Mouse (Mus musculus): ENCODE measurements at regions not wholly inside any gene's neighbourhood (a gene's known extent, or its start where the extent isn't known, plus 50 kb on each side); places are given as distances from the start of the nearest gene placed in this dataset.

DNA sequence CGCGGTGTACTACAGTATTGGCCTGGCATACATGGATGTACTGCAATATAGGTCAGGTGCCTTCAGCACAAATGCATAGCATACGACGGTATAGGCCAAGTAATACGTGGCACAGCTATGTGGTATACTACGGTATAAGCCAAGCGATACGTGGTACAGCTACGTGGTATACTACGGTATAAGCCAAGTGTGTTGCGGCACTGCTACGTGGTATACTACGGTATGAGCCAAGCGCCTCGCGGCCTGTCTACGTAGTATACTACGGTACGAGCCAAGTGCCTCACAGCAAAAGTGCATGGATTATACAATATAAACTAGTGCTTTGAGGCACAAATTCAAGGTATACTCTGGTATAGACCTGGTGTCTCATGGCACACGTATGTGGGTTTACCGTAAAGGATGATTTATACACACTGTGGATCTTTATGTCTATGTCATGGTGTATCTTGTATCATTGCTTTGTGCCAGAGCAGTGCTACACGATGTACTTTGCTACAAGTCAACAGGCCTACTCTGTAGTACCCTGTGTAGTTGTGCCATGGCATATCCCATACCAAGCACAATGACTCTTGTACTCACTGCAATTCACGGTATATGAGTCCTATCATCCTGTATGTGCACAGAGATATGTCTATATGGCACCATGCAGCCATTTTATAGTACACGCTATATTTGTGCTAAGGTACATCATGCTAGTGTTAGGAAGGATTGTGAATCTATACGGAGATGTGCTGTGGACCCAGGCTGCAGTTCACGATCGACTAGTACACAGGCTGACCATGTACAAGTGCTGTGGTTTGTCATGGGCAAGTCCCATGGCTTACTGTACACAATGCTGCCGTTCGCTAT is 72.5 kb downstream of the Rtl1 start:
- no peaks in the 10 kb centered on the region for H3K27me3 ChIP-seq (ENCODE audit: control insufficient read depth, insufficient read depth, low read depth, low read length)
- peaks cover 25% of the 10 kb centered on the region; the same call in 1 of the 2 replicates for H3K9me3 ChIP-seq (replicated peaks; ENCODE audit: control insufficient read depth, low read length, poor library complexity, severe bottlenecking)
- H3K4me1 ChIP-seq (ENCODE audit: control insufficient read depth, insufficient read depth, low read length): no peaks in the 10 kb centered on the region
- no peak overlapping the region for H3K27ac ChIP-seq (ENCODE audit: low read length)
- WGBS: 61% methylated on average over 29 of the region's 29 CpGs
- no peaks in the 10 kb centered on the region for H3K36me3 ChIP-seq (ENCODE audit: control insufficient read depth, insufficient read depth, low read length)
- H3K4me3 ChIP-seq (ENCODE audit: low read depth, low read length): peak overlapping the region; percentile 22; the same call in 1 of the 2 replicates
- no peak overlapping the region for H3K9ac ChIP-seq (ENCODE audit: low read depth, low read length)
- ATAC-seq: 0 out of 2 replicates have a peak, but pooled peaks have one; percentile 17
- peak overlapping the region; percentile 47 for H3K4me2 ChIP-seq (ENCODE audit: low read length)

DNA sequence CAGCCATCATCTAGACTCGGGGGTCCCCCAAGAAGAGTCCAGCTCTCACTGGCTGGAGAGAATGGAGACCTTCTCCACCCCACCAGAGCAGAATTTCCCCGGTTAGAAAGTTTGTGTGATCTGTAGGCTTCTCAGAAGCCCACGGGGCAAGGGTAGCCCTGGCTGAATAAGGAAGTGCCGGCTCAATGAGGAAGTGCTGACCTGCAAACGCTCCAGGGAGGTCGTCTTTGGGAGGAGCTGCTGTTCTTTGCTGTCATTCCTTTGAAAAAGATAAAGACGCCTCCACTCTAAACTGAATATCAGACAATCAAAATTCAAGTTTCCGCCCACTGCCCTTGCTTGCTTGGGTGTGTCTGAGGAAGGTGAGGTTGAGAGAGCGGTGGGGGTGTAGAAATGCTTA is 73.0 kb downstream of the Dlk1 start:
- H3K4me1 ChIP-seq (ENCODE audit: control insufficient read depth, insufficient read depth, low read length): no peaks in the 10 kb centered on the region
- H3K4me3 ChIP-seq (ENCODE audit: low read depth, low read length): no peak overlapping the region
- H3K4me2 ChIP-seq (ENCODE audit: low read length): no peak overlapping the region
- H3K9me3 ChIP-seq (replicated peaks; ENCODE audit: control insufficient read depth, low read length, poor library complexity, severe bottlenecking): peaks cover 25% of the 10 kb centered on the region; the same call in 1 of the 2 replicates
- H3K27ac ChIP-seq (ENCODE audit: low read length): no peak overlapping the region
- 80% methylated on average over 9 of the region's 9 CpGs for WGBS
- ATAC-seq: no peak
- no peaks in the 10 kb centered on the region for H3K36me3 ChIP-seq (ENCODE audit: control insufficient read depth, insufficient read depth, low read length)
- no peak overlapping the region for H3K9ac ChIP-seq (ENCODE audit: low read depth, low read length)
- H3K27me3 ChIP-seq (ENCODE audit: control insufficient read depth, insufficient read depth, low read depth, low read length): no peaks in the 10 kb centered on the region

DNA sequence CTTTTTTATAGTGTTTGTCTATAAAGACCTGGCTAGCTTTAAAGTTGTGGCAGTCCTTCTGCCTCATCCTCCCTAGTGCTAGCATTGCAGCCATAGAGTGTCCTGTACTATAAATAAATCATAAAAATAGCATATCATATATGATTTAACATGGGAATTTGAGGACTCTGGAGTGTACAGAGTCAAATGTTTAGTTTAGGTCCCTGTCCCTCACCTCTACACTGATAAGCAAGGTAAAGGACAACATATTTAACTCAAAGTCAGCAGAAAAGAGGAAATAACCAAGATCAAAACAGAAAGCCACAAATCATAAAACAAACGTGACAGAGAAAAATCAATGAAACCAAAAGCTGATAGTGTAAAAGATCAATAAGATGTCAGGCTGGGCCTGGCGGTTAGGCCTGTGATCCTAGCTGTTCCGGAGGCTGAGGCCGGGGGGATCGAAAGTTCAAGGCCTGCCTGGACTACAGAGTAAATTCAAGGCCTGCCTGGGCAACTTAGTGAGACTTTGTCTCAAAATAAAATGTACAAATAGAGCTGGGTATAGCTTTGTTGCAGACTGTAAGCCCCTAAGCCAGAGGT is 68.7 kb downstream of the Dlk1 start:
- WGBS: 79% methylated on average over 5 of the region's 5 CpGs
- Histone ChIP-seq H3K9me3 (replicated peaks; ENCODE audit: control insufficient read depth, low read length, poor library complexity, severe bottlenecking) (peaks cover 2% of the 10 kb centered on the region; the same call in 1 of the 2 replicates), H3K4me1 (ENCODE audit: control insufficient read depth, insufficient read depth, low read length) (no peaks in the 10 kb centered on the region), H3K4me2 (ENCODE audit: low read length) (no peak overlapping the region), H3K4me3 (ENCODE audit: low read depth, low read length) (no peak overlapping the region), H3K36me3 (ENCODE audit: control insufficient read depth, insufficient read depth, low read length) (no peaks in the 10 kb centered on the region), H3K9ac (ENCODE audit: low read depth, low read length) (no peak overlapping the region), H3K27ac (ENCODE audit: low read length) (no peak overlapping the region), H3K27me3 (ENCODE audit: control insufficient read depth, insufficient read depth, low read depth, low read length) (no peaks in the 10 kb centered on the region)
- no peak for ATAC-seq

DNA sequence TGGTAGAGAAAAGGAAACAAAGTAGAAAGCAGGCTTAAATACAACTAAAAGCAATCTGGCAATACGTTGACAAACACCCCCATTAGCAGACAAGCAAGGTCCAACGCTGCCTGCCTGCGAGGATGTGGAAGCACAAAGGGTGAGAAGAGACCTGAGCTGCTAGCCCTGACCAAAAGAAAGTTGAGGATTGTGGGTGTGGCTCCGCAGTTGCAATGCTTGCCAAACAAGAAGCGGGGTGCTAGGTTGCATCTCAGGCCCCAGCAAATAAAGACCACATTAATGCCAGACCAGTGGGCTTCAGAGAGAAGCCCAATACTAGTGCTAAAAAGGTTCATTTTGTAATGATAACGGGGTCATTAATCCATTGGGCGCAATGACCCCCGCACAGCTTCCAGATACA is 67.8 kb downstream of the Dlk1 start:
- no peak overlapping the region for H3K27ac ChIP-seq (ENCODE audit: low read length)
- ATAC-seq: no peak
- H3K27me3 ChIP-seq (ENCODE audit: control insufficient read depth, insufficient read depth, low read depth, low read length): no peaks in the 10 kb centered on the region
- H3K9me3 ChIP-seq (replicated peaks; ENCODE audit: control insufficient read depth, low read length, poor library complexity, severe bottlenecking): no peaks in the 10 kb centered on the region
- WGBS: 26% methylated on average over 8 of the region's 8 CpGs
- H3K36me3 ChIP-seq (ENCODE audit: control insufficient read depth, insufficient read depth, low read length): no peaks in the 10 kb centered on the region
- no peak overlapping the region for H3K9ac ChIP-seq (ENCODE audit: low read depth, low read length)
- no peak overlapping the region for H3K4me2 ChIP-seq (ENCODE audit: low read length)
- no peak overlapping the region for H3K4me3 ChIP-seq (ENCODE audit: low read depth, low read length)
- H3K4me1 ChIP-seq (ENCODE audit: control insufficient read depth, insufficient read depth, low read length): no peaks in the 10 kb centered on the region

DNA sequence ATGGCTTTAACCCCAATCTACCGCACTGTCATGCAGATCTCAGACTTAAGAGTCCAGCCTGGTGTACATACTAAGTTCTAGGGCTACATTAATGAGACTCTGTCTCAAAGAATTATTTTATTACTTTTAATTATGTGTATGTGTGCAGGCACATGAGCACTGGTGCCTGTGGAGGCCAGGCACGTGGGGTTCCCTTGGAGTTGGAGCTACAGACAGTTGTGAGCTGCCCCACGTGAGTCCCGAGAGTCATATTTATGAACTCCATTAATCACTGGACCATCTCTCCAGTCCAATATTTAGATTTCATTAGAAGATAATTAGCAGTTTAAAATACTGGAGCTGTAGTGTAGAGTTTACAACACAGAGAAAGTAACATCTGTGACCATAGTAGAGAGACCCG is 67.2 kb downstream of the Dlk1 start:
- no peak for ATAC-seq
- Histone ChIP-seq H3K4me2 (ENCODE audit: low read length) (no peak overlapping the region), H3K4me3 (ENCODE audit: low read depth, low read length) (no peak overlapping the region), H3K27me3 (ENCODE audit: control insufficient read depth, insufficient read depth, low read depth, low read length) (no peaks in the 10 kb centered on the region), H3K9me3 (replicated peaks; ENCODE audit: control insufficient read depth, low read length, poor library complexity, severe bottlenecking) (no peaks in the 10 kb centered on the region), H3K9ac (ENCODE audit: low read depth, low read length) (no peak overlapping the region), H3K27ac (ENCODE audit: low read length) (no peak overlapping the region), H3K36me3 (ENCODE audit: control insufficient read depth, insufficient read depth, low read length) (no peaks in the 10 kb centered on the region), H3K4me1 (ENCODE audit: control insufficient read depth, insufficient read depth, low read length) (no peaks in the 10 kb centered on the region)
- 49% methylated on average over 5 of the region's 5 CpGs for WGBS

DNA sequence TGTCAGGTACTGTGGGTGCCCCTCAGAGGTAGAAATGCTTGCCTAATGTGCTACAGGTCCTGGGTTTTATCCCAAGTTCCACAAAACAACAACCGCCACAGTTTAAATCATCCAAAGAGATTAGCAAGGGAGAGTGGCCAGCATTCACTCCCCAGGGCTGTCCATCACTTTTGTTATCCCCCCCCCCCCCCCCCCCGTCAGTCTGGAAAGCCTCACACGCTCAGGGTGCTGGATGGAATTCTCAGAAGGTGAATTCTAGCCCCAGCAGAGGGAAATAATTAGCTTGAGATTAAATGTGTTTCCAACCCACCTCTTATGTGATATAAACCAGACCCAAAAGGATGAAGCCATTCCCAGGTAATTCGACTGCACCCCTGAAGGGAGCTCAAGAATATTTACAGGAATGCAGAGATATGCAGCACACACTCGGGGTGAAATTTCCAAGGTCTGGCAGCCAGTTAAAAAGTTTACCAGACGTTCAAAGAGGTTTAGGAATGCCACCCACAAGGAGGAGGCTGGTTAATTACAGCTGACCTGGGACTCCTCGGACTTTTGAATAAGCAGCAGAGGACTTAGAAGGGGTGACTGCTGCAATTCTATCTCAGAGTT is 65.9 kb downstream of the Dlk1 start:
- Histone ChIP-seq H3K4me2 (ENCODE audit: low read length) (no peak overlapping the region), H3K9me3 (replicated peaks; ENCODE audit: control insufficient read depth, low read length, poor library complexity, severe bottlenecking) (no peaks in the 10 kb centered on the region), H3K27ac (ENCODE audit: low read length) (no peak overlapping the region), H3K27me3 (ENCODE audit: control insufficient read depth, insufficient read depth, low read depth, low read length) (no peaks in the 10 kb centered on the region), H3K36me3 (ENCODE audit: control insufficient read depth, insufficient read depth, low read length) (no peaks in the 10 kb centered on the region), H3K4me1 (ENCODE audit: control insufficient read depth, insufficient read depth, low read length) (no peaks in the 10 kb centered on the region), H3K9ac (ENCODE audit: low read depth, low read length) (no peak overlapping the region), H3K4me3 (ENCODE audit: low read depth, low read length) (no peak overlapping the region)
- WGBS: 14% methylated on average over 6 of the region's 7 CpGs
- ATAC-seq: no peak

DNA sequence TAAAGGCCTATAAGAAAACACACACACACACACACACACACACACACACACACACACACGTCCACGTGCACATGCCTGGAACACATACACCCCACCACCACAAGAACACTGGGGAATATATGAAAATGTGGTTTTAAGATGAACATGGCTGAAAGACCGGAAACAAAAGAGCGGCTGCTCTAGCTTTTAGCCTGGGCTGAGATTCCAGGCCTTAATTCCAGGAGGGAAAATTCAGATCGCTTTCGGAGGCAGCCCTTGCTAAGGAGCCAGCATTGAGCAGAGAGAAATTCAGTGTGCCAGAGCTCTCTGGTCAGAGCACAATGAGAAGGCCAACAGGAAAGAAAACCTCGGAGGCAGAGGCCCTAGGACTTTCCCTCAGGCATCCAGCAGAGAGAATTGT is 65.1 kb downstream of the Dlk1 start:
- ATAC-seq: no peak
- no peaks in the 10 kb centered on the region for H3K4me1 ChIP-seq (ENCODE audit: control insufficient read depth, insufficient read depth, low read length)
- no peak overlapping the region for H3K27ac ChIP-seq (ENCODE audit: low read length)
- no peak overlapping the region for H3K4me2 ChIP-seq (ENCODE audit: low read length)
- H3K4me3 ChIP-seq (ENCODE audit: low read depth, low read length): no peak overlapping the region
- no peaks in the 10 kb centered on the region for H3K9me3 ChIP-seq (replicated peaks; ENCODE audit: control insufficient read depth, low read length, poor library complexity, severe bottlenecking)
- H3K9ac ChIP-seq (ENCODE audit: low read depth, low read length): no peak overlapping the region
- no peaks in the 10 kb centered on the region for H3K27me3 ChIP-seq (ENCODE audit: control insufficient read depth, insufficient read depth, low read depth, low read length)
- WGBS: 46% methylated on average over 7 of the region's 7 CpGs
- H3K36me3 ChIP-seq (ENCODE audit: control insufficient read depth, insufficient read depth, low read length): no peaks in the 10 kb centered on the region

DNA sequence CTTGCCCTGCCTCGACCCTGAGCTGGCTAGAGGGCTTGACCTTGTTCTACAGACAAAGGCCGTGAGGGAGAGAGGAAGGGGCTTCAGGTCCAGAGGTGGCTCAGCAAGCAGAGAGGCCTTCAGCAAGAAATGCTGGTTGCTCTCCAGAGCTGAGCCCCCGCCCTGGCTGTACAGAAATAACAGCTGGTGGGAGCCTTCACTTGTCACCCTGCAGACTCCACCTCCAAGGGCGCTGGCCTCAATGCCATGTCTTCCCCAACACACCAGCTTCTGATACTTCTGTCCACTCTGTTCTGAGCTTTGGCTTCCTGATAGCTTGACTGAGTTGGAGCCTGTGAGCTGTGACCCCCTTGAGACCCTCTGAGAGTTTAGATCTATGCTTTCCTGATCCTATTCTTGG is 64.3 kb downstream of the Dlk1 start:
- ATAC-seq: no peak
- Histone ChIP-seq H3K9ac (ENCODE audit: low read depth, low read length) (no peak overlapping the region), H3K4me3 (ENCODE audit: low read depth, low read length) (no peak overlapping the region)

DNA sequence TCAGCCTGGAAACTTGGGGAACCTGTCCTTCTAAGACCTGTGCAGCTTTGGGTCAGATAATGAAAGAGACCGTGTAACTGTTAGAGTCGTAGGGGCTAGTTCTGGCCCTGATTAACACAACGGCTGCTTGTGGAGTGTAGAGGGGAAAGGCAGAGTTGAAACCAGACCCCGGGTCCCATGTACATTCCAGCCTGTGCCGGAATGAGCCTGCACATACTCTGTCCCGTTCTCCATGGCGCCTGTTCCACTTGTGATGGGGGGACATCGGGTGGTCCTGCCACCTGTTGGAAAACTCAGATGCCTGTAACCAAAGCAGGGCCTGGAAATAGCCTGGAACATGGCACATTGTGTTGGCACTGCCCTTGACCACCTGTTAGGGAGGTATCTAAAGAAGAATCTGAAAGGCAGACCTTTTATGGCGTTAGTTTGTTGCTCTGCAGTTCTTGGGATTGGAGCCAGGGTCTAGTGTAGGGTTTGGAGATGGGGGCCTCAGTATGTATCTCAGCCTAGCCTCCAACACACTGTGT is 61.7 kb downstream of the Dlk1 start:
- Histone ChIP-seq H3K9me3 (replicated peaks; ENCODE audit: control insufficient read depth, low read length, poor library complexity, severe bottlenecking) (no peaks in the 10 kb centered on the region), H3K4me1 (ENCODE audit: control insufficient read depth, insufficient read depth, low read length) (peaks cover 5% of the 10 kb centered on the region; the same call in 1 of the 2 replicates), H3K27me3 (ENCODE audit: control insufficient read depth, insufficient read depth, low read depth, low read length) (no peaks in the 10 kb centered on the region), H3K9ac (ENCODE audit: low read depth, low read length) (no peak overlapping the region), H3K36me3 (ENCODE audit: control insufficient read depth, insufficient read depth, low read length) (no peaks in the 10 kb centered on the region), H3K27ac (ENCODE audit: low read length) (no peak overlapping the region), H3K4me3 (ENCODE audit: low read depth, low read length) (no peak overlapping the region), H3K4me2 (ENCODE audit: low read length) (no peak overlapping the region)
- ATAC-seq: no peak
- 94% methylated on average over 9 of the region's 9 CpGs for WGBS

More for the DNA sequence above, 64.3 kb downstream of the Dlk1 start:
- Histone ChIP-seq H3K27ac (ENCODE audit: low read length) (no peak overlapping the region), H3K36me3 (ENCODE audit: control insufficient read depth, insufficient read depth, low read length) (no peaks in the 10 kb centered on the region), H3K4me1 (ENCODE audit: control insufficient read depth, insufficient read depth, low read length) (no peaks in the 10 kb centered on the region), H3K27me3 (ENCODE audit: control insufficient read depth, insufficient read depth, low read depth, low read length) (no peaks in the 10 kb centered on the region), H3K9me3 (replicated peaks; ENCODE audit: control insufficient read depth, low read length, poor library complexity, severe bottlenecking) (no peaks in the 10 kb centered on the region), H3K4me2 (ENCODE audit: low read length) (no peak overlapping the region)
- 52% methylated on average over 4 of the region's 4 CpGs for WGBS

Data from midbrain, embryonic 16.5 days (tissue).